Mouse (Mus musculus) forebrain, embryonic 10.5 days (tissue): ENCODE measurements around the gene D930020B18Rik. TPM values are rescaled to one million over a fixed set of nuclear protein-coding genes. Genes with fewer than 3 reads are reported as not detected.

Source experiments
- DNase-seq: peaks from one replicate; pipeline ENCODE4 v3.0.0-alpha.2; 2017; ENCODE audit warnings: low spot score; ENCODE audit errors: extremely low spot score
- H3K27ac ChIP-seq: fragments of 300-500 bp; sonication (generic); 2 replicates; pipeline ENCODE4 v1.5.1; 2016; ENCODE audit warnings: mild to moderate bottlenecking
- H3K27me3 ChIP-seq: fragments of 300-500 bp; sonication (generic); 2 replicates; pipeline ENCODE4 v1.6.1; 2016; ENCODE audit warnings: mild to moderate bottlenecking; ENCODE audit not compliant: poor library complexity, severe bottlenecking
- H3K36me3 ChIP-seq: fragments of 300-500 bp; sonication (generic); replicated peaks from 2 replicates; pipeline ENCODE4 v1.6.1; 2016; ENCODE audit warnings: mild to moderate bottlenecking, moderate library complexity
- H3K4me1 ChIP-seq: fragments of 300-500 bp; sonication (generic); 2 replicates; pipeline ENCODE4 v1.6.1; 2016
- H3K4me3 ChIP-seq: fragments of 300-500 bp; sonication (generic); 2 replicates; pipeline ENCODE4 v1.5.1; 2016; ENCODE audit warnings: mild to moderate bottlenecking, moderate library complexity
- H3K9me3 ChIP-seq: fragments of 300-500 bp; sonication (generic); 2 replicates; pipeline ENCODE4 v1.6.1; 2016; ENCODE audit warnings: mild to moderate bottlenecking, moderate library complexity
- WGBS: fragments of 180-500 bp; shearing (Covaris S2); methylation state at CpG from one replicate; pipeline ENCODE4 v1.1.7; 2016; 5-methylcytosine and 5-hydroxymethylcytosine counted together
- polyA plus RNA-seq: library from polyadenylated mRNA; unstranded; fragments of >200 nt; fragmentation: Nextera tagmentation; extraction: Ambion mirVana; gene quantifications from 2 replicates; pipeline ENCODE4 v1.2.1, GENCODE M21; 2016

The D930020B18Rik gene
- polyA plus RNA-seq, 1 experiment from 2014 or later = 0.50 TPM

DNA sequence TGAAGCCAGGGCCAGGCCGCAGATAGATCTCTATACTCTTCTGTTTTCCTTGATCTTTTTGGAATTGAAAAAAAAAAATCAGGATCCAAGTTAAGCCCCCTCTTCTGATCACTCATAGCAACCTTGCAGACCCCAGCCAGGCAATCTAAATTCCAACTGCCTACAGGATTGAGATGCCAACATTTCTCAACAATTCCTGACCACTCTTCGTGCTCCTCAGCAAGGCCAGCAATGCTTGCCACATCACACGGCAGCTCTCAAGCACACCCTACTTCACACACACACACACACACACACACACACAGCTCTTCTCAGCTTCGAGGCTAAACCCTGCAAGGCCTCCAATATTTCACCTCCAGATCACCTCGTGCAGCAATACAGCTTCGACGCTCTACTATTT, 17.7 kb upstream of the D930020B18Rik start:
- peaks cover 50% of the 10 kb centered on the region for H3K36me3 ChIP-seq
- DNase-seq = no peak
- H3K9me3 ChIP-seq = no peaks in the 10 kb centered on the region
- no peak overlapping the region for H3K4me3 ChIP-seq
- H3K27ac ChIP-seq = no peak overlapping the region
- 94% methylated on average over 7 of the region's 7 CpGs for WGBS
- peaks cover 21% of the 10 kb centered on the region for H3K4me1 ChIP-seq
- H3K27me3 ChIP-seq = no peaks in the 10 kb centered on the region

DNA sequence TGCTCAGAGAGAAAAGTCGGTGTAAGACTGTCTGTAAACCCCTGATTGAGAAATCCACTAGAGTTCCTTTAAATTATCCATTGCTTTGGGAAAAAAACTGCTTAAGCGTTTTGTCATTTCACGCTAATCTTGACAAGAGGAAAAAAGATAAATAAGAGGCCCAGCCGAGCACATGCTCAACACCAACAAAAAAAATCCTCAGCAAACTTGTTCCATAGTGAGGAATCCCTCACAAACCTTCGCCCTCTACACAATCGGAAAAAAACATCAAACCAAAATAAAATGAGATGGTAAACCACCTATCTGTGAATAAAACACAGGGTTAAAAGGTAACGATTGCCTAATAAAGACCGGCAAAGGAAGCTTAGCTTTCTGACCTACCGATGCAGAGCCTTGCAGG, 16.4 kb upstream of the D930020B18Rik start:
- Histone ChIP-seq H3K36me3 (peaks cover 37% of the 10 kb centered on the region), H3K27me3 (no peaks in the 10 kb centered on the region), H3K27ac (peak overlapping the region; percentile 95), H3K4me3 (peak overlapping the region; percentile 88), H3K9me3 (no peaks in the 10 kb centered on the region), H3K4me1 (peaks cover 21% of the 10 kb centered on the region)
- DNase-seq = no peak
- 33% methylated on average over 9 of the region's 9 CpGs for WGBS

DNA sequence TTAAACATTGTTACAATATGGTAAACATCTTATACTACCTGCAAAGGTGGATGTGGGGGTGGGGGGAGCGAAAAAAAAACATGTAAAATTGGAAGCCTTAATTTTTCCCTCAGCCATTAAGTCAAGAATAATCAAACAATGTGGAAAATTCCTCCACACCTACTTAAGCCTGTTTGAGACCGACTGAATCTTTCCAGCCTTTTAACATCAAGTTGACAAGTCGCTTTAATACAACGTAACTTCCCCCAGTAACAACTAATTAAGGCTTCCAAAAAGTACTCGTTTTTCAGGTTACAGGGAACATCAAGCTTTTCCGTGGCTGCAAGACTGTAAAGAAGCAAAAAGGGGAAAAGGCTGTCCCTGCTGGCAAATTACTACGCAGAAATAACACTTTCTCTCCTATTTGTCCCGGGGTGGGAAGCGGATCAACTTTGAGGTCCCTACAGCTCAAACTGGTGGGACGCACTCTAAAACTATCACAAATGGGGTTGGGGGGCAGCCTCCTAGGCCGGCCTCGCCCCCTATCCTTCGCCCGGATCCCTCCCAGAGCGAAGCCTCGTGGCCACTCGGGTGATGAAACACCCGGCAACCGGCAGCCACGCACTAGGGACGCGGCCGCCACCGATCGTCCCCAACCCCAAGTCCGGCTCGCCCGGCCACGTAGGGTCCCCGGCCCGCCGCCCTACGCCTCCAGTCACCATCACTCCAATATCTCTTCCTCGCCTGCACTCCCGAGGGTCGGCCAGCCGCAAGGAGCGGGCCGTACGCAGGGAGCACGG, 15.8 kb upstream of the D930020B18Rik start:
- peaks cover 21% of the 10 kb centered on the region for H3K4me1 ChIP-seq
- DNase-seq = no peak
- H3K36me3 ChIP-seq = peaks cover 31% of the 10 kb centered on the region
- WGBS = under 1% methylated on average over 41 of the region's 41 CpGs
- H3K27ac ChIP-seq = peak overlapping the region; percentile 95
- H3K9me3 ChIP-seq = no peaks in the 10 kb centered on the region
- H3K27me3 ChIP-seq = no peaks in the 10 kb centered on the region
- H3K4me3 ChIP-seq = peak overlapping the region; percentile 88

DNA sequence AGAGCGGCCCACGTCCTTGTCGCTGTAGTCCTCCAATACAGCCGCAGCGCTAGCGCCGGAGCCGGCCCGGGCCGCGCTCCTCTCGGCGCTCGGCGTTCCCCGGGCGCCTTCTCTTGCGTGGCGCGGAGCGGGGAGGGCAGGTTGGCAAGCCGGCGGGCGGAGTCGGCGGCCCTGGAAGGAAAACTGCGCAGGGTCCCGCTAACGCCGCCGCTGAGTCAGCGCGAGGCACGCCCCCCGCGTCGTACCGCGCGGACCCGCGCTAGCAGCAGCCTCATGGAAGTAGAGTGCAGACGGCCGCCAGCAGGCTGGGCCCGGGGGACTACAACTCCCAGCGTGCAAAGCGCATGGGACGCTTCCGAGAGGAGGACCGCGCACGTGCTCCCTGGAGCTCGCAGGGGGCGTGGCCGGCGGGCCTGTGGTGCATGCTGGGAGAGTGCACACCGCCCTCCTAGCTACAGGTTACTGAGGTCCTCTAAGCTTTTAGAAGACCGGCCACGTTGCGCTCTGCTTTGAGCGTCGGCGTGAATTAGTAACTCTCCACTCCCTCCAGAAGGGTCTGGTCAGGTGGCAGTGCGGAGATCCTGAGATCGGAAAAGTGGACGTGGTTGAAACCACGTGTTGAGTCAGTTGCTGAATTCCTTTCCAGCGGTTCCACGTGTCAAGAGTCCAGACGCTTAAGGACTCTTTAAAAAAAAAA, 15.1 kb upstream of the D930020B18Rik start, which contains the start of gene Xpot:
TSS of gene Xpot (minus strand) at position 147 of the 697 bp plus-strand sequence.
- WGBS = under 1% methylated on average over 70 of the region's 70 CpGs
- Histone ChIP-seq H3K27ac (peak within 1 kb of the TSS; percentile 95), H3K4me1 (peaks cover 21% of the 10 kb centered on the region), H3K27me3 (no peaks in the 10 kb centered on the region), H3K36me3 (peaks cover 24% of the 10 kb centered on the region), H3K4me3 (peak within 1 kb of the TSS; percentile 88), H3K9me3 (no peaks in the 10 kb centered on the region)
- peak; percentile 98 for DNase-seq

DNA sequence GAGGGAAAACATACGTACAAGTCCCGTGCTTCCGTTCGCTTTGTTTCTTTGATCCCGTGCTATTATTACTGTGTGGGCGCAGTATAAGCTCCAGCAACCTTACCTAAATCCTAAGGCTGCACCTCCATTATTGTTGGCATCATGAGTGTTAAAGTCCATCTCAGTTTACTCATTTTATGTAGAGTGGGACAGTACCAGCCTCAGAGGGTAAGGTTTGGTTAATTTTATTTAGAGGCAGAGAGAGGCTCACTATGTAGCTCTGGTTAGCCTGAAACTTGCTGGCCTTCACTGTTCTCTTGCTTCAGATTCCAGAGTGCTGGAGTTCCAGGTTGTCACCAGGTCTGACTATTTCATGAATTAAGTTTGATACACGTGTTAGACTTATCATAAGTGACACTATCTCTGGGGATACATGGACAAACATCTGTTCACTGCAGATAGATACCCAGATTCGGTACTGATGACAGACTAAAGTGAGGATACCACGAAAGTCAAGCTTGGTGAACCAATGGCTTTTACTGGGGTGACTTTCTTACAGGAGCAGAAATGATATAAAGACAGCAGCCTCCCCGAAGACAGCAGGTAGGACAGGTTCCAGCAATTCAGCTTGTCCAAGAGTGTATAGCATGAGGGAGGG, 14.1 kb upstream of the D930020B18Rik start:
- H3K9me3 ChIP-seq = no peaks in the 10 kb centered on the region
- H3K4me1 ChIP-seq = peaks cover 21% of the 10 kb centered on the region
- peak overlapping the region; percentile 95; the same call in 1 of the 2 replicates for H3K27ac ChIP-seq
- H3K27me3 ChIP-seq = no peaks in the 10 kb centered on the region
- 92% methylated on average over 10 of the region's 10 CpGs for WGBS
- DNase-seq = no peak
- peak overlapping the region; percentile 88; the same call in 1 of the 2 replicates for H3K4me3 ChIP-seq
- peaks cover 14% of the 10 kb centered on the region for H3K36me3 ChIP-seq

GRCm38 (mm10) chr10:121628561-121629040, 12.8 kb upstream of the D930020B18Rik start:
- DNase-seq = no peak
- Histone ChIP-seq H3K27ac (no peak overlapping the region), H3K4me1 (peaks cover 20% of the 10 kb centered on the region), H3K27me3 (no peaks in the 10 kb centered on the region), H3K4me3 (no peak overlapping the region), H3K36me3 (peaks cover 5% of the 10 kb centered on the region; the same call in 1 of the 2 replicates), H3K9me3 (no peaks in the 10 kb centered on the region)
- 91% methylated on average over 6 of the region's 6 CpGs for WGBS

- H3K36me3 ChIP-seq = no peaks in the 10 kb centered on the region
- no peaks in the 10 kb centered on the region for H3K27me3 ChIP-seq
- WGBS = 79% methylated on average over 1 of the region's 1 CpGs
- no peaks in the 10 kb centered on the region for H3K9me3 ChIP-seq
- H3K27ac ChIP-seq = no peak overlapping the region
- no peaks in the 10 kb centered on the region for H3K4me1 ChIP-seq
- no peak overlapping the region for H3K4me3 ChIP-seq
- DNase-seq = no peak
These were observed 7.2 kb upstream of the D930020B18Rik start for GRCm38 (mm10) chr10:121634159-121634558.

GRCm38 (mm10) chr10:121636276-121636675, 5.1 kb upstream of the D930020B18Rik start:
- no peaks in the 10 kb centered on the region for H3K9me3 ChIP-seq
- H3K27me3 ChIP-seq = peaks cover 15% of the 10 kb centered on the region
- H3K27ac ChIP-seq = no peak overlapping the region
- WGBS = 94% methylated on average over 6 of the region's 6 CpGs
- no peaks in the 10 kb centered on the region for H3K36me3 ChIP-seq
- no peak for DNase-seq
- peaks cover 15% of the 10 kb centered on the region for H3K4me1 ChIP-seq
- H3K4me3 ChIP-seq = no peak overlapping the region

- H3K27me3 ChIP-seq = peaks cover 48% of the 10 kb centered on the region
- H3K4me3 ChIP-seq = no peak overlapping the region
- no peak overlapping the region for H3K27ac ChIP-seq
- no peaks in the 10 kb centered on the region for H3K9me3 ChIP-seq
- peaks cover 28% of the 10 kb centered on the region for H3K4me1 ChIP-seq
- H3K36me3 ChIP-seq = no peaks in the 10 kb centered on the region
- DNase-seq = no peak
- WGBS = 82% methylated on average over 5 of the region's 5 CpGs
These were observed 1.8 kb upstream of the D930020B18Rik start for GRCm38 (mm10) chr10:121639573-121639972.

DNA sequence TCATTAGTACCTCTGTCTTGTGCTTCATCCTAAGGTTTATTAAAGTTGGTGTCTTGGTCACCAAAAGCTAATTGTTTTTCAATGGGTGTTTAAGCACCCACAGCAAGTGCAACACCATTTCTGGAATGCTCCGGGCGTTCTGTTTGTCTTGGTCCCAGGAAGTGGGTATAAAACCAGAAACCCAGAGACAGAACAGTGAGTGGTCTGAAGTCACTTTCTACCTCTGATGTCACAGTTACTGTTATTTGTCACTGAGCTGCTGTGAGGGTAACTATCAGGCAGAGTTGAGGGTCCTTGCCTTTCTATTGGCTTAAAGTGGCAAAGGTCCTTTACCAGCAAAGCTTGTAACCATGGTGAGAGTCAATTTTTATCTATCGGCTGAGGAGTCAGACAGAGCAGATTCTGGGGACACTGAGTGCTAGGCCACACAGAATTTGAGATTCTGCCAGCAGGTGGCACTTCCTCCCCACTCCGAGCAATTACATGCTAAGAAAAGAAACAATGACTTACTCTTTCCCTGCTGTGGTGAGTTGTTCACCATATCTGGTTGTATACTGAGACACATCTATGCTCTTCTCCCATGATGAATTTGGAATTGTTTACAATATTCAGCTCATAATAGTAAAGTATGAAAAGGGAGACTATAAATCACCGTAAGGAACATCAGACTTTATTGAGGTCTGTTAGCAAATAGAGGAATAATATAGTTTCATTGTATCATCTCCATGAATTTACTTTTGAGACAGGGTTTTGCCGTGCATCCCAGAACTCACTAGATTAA, 1.0 kb upstream of the D930020B18Rik start:
- H3K36me3 ChIP-seq = no peaks in the 10 kb centered on the region
- no peaks in the 10 kb centered on the region for H3K9me3 ChIP-seq
- WGBS = 59% methylated on average over 6 of the region's 6 CpGs
- peak; percentile 31 for DNase-seq
- H3K27me3 ChIP-seq = peaks cover 50% of the 10 kb centered on the region
- peak overlapping the region; percentile 68 for H3K4me3 ChIP-seq
- peaks cover 28% of the 10 kb centered on the region for H3K4me1 ChIP-seq
- no peak overlapping the region for H3K27ac ChIP-seq

- DNase-seq = no peak
These were observed 480 bp upstream of the D930020B18Rik start for GRCm38 (mm10) chr10:121640944-121641271.

More at GRCm38 (mm10) chr10:121640944-121641271, 480 bp upstream of the D930020B18Rik start:
- Histone ChIP-seq H3K4me1 (peaks cover 28% of the 10 kb centered on the region), H3K36me3 (no peaks in the 10 kb centered on the region), H3K9me3 (no peaks in the 10 kb centered on the region), H3K27ac (peak overlapping the region; percentile 74; the same call in 1 of the 2 replicates), H3K4me3 (peak overlapping the region; percentile 68), H3K27me3 (peaks cover 50% of the 10 kb centered on the region)
- WGBS = 19% methylated on average over 10 of the region's 10 CpGs
